Mouse (Mus musculus) intestine, embryonic 16.5 days (tissue): Measurements from ENCODE around the gene Riok2. TPM values are rescaled to one million over a fixed set of nuclear protein-coding genes. Genes with fewer than 3 reads are reported as not detected.

ENCODE experiments used
- polyA plus RNA-seq: library from polyadenylated mRNA; unstranded; fragments of >200 nt; fragmentation: Nextera tagmentation; extraction: Ambion mirVana; gene quantifications from 2 replicates; pipeline ENCODE4 v1.2.1, GENCODE M21; 2015

Gene Riok2
- polyA plus RNA-seq, 1 experiment from 2014 or later = 25.8 TPM

Other genes with a start within 250 kb of the Riok2 start
- gene Lix1, start 28.4 kb downstream of the Riok2 start, polyA plus RNA-seq = 3.1 and 4.0 TPM in 2 replicates